Mouse (Mus musculus) cortical plate, adult 2 months (tissue): ENCODE measurements at regions not wholly inside any gene's neighbourhood (a gene's known extent, or its start where the extent isn't known, plus 50 kb on each side); places are given as distances from the start of the nearest gene placed in this dataset.

ENCODE experiments used
- H3K27ac ChIP-seq: fragments of 200-500 bp; 2 replicates; pipeline ENCODE4 v1.5.1; 2012; ENCODE audit warnings: low read length, control low read depth, inconsistent platforms; ENCODE audit not compliant: insufficient read depth
- H3K4me1 ChIP-seq: fragments of 200-500 bp; 2 replicates; pipeline ENCODE4 v1.6.1; 2011; ENCODE audit warnings: low read length; ENCODE audit not compliant: control insufficient read depth, insufficient read depth
- H3K4me3 ChIP-seq: fragments of 200-500 bp; 2 replicates; pipeline ENCODE4 v1.5.1; 2011; ENCODE audit warnings: mild to moderate bottlenecking, low read length, control low read depth; ENCODE audit not compliant: insufficient read depth
- CTCF ChIP-seq: fragments of 200-500 bp; IDR thresholded peaks from 2 replicates; pipeline ENCODE4 v1.5.1; 2011; ENCODE audit warnings: mild to moderate bottlenecking, control low read depth, low read length; ENCODE audit not compliant: insufficient read depth; ENCODE audit errors: extremely low read depth
- POLR2A ChIP-seq: fragments of 200-500 bp; IDR thresholded peaks from 2 replicates; pipeline ENCODE4 v1.6.1; 2011; ENCODE audit warnings: mild to moderate bottlenecking, low read length, control low read depth; ENCODE audit not compliant: insufficient read depth; ENCODE audit errors: extremely low read depth

- H3K4me3 ChIP-seq = no peak overlapping the region
- H3K27ac ChIP-seq = no peak overlapping the region
- TF ChIP-seq CTCF (no peak), POLR2A (no peak)
- H3K4me1 ChIP-seq = no peaks in the 10 kb centered on the region
Measured at GRCm38 (mm10) chr1:94235426-94235825, 183.1 kb upstream of the Pdcd1 start.

- TF ChIP-seq CTCF (no peak), POLR2A (no peak)
- H3K27ac ChIP-seq = no peak overlapping the region
- no peak overlapping the region for H3K4me3 ChIP-seq
- no peaks in the 10 kb centered on the region for H3K4me1 ChIP-seq
Measured at GRCm38 (mm10) chr1:94221006-94221405, 168.7 kb upstream of the Pdcd1 start.

- no peak overlapping the region for H3K4me3 ChIP-seq
- no peak overlapping the region for H3K27ac ChIP-seq
- TF ChIP-seq CTCF = no peak
- no peak for TF ChIP-seq POLR2A
Measured at GRCm38 (mm10) chr1:94217407-94217806, 165.1 kb upstream of the Pdcd1 start.

GRCm38 (mm10) chr1:94208929-94209328, 156.6 kb upstream of the Pdcd1 start:
- Histone ChIP-seq H3K4me3 (no peak overlapping the region), H3K4me1 (no peaks in the 10 kb centered on the region), H3K27ac (no peak overlapping the region)
- TF ChIP-seq POLR2A (no peak), CTCF (no peak)

More at GRCm38 (mm10) chr1:94217407-94217806, 165.1 kb upstream of the Pdcd1 start:
- H3K4me1 ChIP-seq = no peaks in the 10 kb centered on the region

GRCm38 (mm10) chr1:94207859-94208258, 155.5 kb upstream of the Pdcd1 start:
- TF ChIP-seq CTCF = no peak
- no peak for TF ChIP-seq POLR2A
- no peak overlapping the region for H3K27ac ChIP-seq
- H3K4me1 ChIP-seq = no peaks in the 10 kb centered on the region
- no peak overlapping the region for H3K4me3 ChIP-seq

- TF ChIP-seq POLR2A (no peak), CTCF (no peak)
- Histone ChIP-seq H3K27ac (no peak overlapping the region), H3K4me3 (no peak overlapping the region), H3K4me1 (no peaks in the 10 kb centered on the region)
Measured at GRCm38 (mm10) chr1:94203281-94203680, 150.9 kb upstream of the Pdcd1 start.

GRCm38 (mm10) chr1:94183876-94184275, 131.5 kb upstream of the Pdcd1 start:
- H3K27ac ChIP-seq = no peak overlapping the region
- H3K4me3 ChIP-seq = no peak overlapping the region
- TF ChIP-seq POLR2A = no peak
- no peak for TF ChIP-seq CTCF
- no peaks in the 10 kb centered on the region for H3K4me1 ChIP-seq

GRCm38 (mm10) chr1:94149958-94150357, 97.6 kb upstream of the Pdcd1 start:
- Histone ChIP-seq H3K4me3 (no peak overlapping the region), H3K4me1 (no peaks in the 10 kb centered on the region), H3K27ac (no peak overlapping the region)
- TF ChIP-seq CTCF (no peak), POLR2A (no peak)

GRCm38 (mm10) chr1:94147015-94147414, 94.7 kb upstream of the Pdcd1 start:
- TF ChIP-seq POLR2A (no peak), CTCF (no peak)

GRCm38 (mm10) chr1:94140518-94140917, 88.2 kb upstream of the Pdcd1 start:
- Histone ChIP-seq H3K4me1 (no peaks in the 10 kb centered on the region), H3K27ac (no peak overlapping the region), H3K4me3 (no peak overlapping the region)
- TF ChIP-seq POLR2A = no peak
- TF ChIP-seq CTCF = no peak

More at GRCm38 (mm10) chr1:94147015-94147414, 94.7 kb upstream of the Pdcd1 start:
- Histone ChIP-seq H3K27ac (no peak overlapping the region), H3K4me1 (no peaks in the 10 kb centered on the region), H3K4me3 (no peak overlapping the region)

- Histone ChIP-seq H3K4me3 (no peak overlapping the region), H3K4me1 (no peaks in the 10 kb centered on the region), H3K27ac (no peak overlapping the region)
- TF ChIP-seq CTCF (peak; percentile 32; the same call in 1 of the 2 replicates), POLR2A (no peak)
Measured at GRCm38 (mm10) chr1:94139445-94140062, 87.2 kb upstream of the Pdcd1 start.
